Mouse (Mus musculus) frontal cortex, postnatal 36 days (tissue): ENCODE measurements around the gene Krt33b.
A peak's percentile ranks its signal among the peaks of the same experiment; 100 is the strongest.

ENCODE experiments used
- DNase-seq, 2 experiments: peaks; one replicate each; pipeline ENCODE4 v3.0.0; 2022; ENCODE audit warnings: low spot score in 2 of 2

The Krt33b gene

GRCm38 (mm10) chr11:100029768-100030167 is at the start of gene Krt33b:
Gene Krt33b, minus strand, starts transcription at chr11:100029868.
- DNase-seq, result no peak

- DNase-seq, result no peak
These were observed 44.2 kb upstream of the Krt33b start for GRCm38 (mm10) chr11:100073873-100074272.

GRCm38 (mm10) chr11:100067293-100068036 is 37.8 kb upstream of the Krt33b start:
- no peak for DNase-seq

- no peak for DNase-seq
These were observed 36.8 kb upstream of the Krt33b start for GRCm38 (mm10) chr11:100066236-100067010.

GRCm38 (mm10) chr11:100058875-100059274 is 29.2 kb upstream of the Krt33b start:
- no peak for DNase-seq

GRCm38 (mm10) chr11:100055686-100056655 is 26.3 kb upstream of the Krt33b start:
- no peak for DNase-seq

GRCm38 (mm10) chr11:100050451-100050850 is 20.8 kb upstream of the Krt33b start, which contains the start of gene Krt31:
Gene Krt31, minus strand, starts transcription at chr11:100050551.
- no peak for DNase-seq

GRCm38 (mm10) chr11:100047193-100047592 is 17.5 kb upstream of the Krt33b start:
- no peak for DNase-seq

- peak; percentile 1 to 9 for DNase-seq
These were observed 16.7 kb upstream of the Krt33b start for GRCm38 (mm10) chr11:100046303-100046866.

GRCm38 (mm10) chr11:100041454-100041853 is 11.8 kb upstream of the Krt33b start, which contains the start of gene Krt34:
Gene Krt34, minus strand, starts transcription at chr11:100041554.
- no peak for DNase-seq

GRCm38 (mm10) chr11:100021438-100021837 is 8.2 kb downstream of the Krt33b start:
- peak; percentile 14 to 28 for DNase-seq

GRCm38 (mm10) chr11:100019466-100019865 is 10.2 kb downstream of the Krt33b start:
- no peak for DNase-seq

GRCm38 (mm10) chr11:100016112-100016511 is 13.6 kb downstream of the Krt33b start, which contains the start of gene Krt33a:
Gene Krt33a, minus strand, starts transcription at chr11:100016212.
- DNase-seq, result no peak

GRCm38 (mm10) chr11:100013691-100014171 is 15.9 kb downstream of the Krt33b start:
- no peak for DNase-seq

GRCm38 (mm10) chr11:100010682-100011081 is 19.0 kb downstream of the Krt33b start:
- no peak for DNase-seq

- DNase-seq, result no peak
These were observed 21.3 kb downstream of the Krt33b start for GRCm38 (mm10) chr11:100008336-100008735.

GRCm38 (mm10) chr11:100006624-100007023 is 23.0 kb downstream of the Krt33b start:
- DNase-seq, result no peak

- DNase-seq, result no peak
These were observed 23.8 kb downstream of the Krt33b start for GRCm38 (mm10) chr11:100005905-100006304.

- DNase-seq, result peak; percentile 44 to 70
These were observed 24.8 kb downstream of the Krt33b start for GRCm38 (mm10) chr11:100004846-100005245.

- DNase-seq, result no peak
These were observed 30.6 kb downstream of the Krt33b start for GRCm38 (mm10) chr11:99999091-99999490.

GRCm38 (mm10) chr11:99994384-99994661 is 35.3 kb downstream of the Krt33b start:
- no peak for DNase-seq
